Mouse (Mus musculus): ENCODE results near the gene Hsd3b7.
"Not testable (repeated sequence)": the region's sequence is repeated elsewhere in the genome, so short reads cannot be mapped to it uniquely, and the experiment has no call there.

Hsd3b7 gene

DNA sequence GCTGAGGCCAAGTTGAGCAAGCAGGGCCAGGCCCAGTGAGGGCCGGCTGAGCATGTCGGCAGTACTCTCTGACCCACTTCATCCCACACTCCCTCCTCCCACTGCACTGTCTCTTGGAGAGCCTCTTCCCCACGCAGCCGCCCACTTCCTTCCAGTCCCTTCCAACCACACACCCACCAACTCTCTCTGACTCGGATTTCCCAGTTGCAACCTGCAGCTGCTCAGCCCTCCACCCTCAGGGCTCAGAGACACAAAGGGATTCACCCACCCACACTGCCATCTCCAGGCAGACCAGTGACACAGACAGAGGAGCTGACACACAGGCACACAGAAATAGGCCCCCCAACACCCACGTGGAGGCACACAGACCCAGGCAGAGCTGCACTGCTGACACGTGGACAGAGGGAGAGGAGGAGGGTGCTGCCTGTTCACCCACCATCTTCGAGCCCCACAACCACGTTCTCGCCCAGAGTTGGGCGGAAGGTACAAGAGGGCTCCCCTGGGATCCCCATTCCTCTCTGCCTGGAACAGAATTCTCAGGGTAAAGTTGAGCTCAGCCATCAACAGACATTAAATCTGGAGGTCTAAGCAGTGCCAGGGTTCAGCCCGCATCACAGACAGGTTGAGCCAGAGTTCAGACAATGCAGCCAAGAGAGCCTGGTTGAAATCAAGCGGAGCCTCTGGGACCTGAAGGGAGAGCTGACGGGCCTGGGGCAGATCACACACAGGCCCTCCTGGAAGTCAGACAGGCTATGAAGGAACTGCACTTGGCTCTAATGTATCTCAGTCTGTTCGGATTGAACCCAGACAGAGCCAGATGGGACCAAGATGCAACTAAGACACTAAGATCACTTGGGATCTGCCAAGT, 15.8 kb downstream of the Hsd3b7 start:
- in situ Hi-C loops (cut with MseI, MboI), result no loop called here

DNA sequence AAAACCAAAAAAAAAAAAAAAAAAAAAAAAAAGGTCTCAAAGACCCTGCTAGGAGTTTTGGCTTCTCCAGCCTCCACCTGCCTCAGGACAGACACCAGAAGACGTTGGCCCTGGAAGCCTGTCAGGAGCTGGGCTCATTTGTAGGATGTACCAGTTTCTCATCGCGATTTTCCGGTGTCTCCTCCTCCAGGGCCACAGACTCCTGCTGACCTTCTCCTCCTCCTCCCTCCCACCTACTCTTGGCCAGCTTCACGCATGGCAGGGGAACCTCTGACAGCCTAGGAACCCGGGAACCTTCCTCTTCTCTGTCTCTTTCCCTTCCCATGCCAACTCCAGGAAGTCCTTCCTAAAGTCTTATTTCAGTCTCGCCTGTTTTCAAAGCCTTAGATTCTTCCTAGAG, 16.6 kb downstream of the Hsd3b7 start:
- in situ Hi-C loops (cut with MseI, MboI), result no loop called here

DNA sequence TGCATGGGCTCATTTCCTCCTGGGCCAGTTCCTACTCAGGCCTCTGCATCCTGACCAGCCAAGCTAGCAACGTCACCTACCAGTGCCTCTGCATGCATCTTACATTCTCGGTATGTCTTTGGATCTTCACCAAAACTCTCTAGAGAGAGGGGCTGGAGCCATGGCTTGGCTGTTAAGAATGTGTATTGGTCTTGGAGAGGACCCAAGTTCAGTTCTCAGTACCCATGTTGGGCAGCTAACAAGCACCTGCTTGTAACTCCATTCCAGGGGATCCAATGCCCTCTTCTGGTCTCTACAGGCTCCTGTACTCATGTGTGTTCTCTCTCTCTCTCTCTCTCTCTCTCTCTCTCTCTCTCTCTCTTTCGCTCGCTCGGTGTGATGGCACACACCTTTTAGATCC, 17.4 kb downstream of the Hsd3b7 start:
- in situ Hi-C loops (cut with MseI, MboI), result no loop called here

DNA sequence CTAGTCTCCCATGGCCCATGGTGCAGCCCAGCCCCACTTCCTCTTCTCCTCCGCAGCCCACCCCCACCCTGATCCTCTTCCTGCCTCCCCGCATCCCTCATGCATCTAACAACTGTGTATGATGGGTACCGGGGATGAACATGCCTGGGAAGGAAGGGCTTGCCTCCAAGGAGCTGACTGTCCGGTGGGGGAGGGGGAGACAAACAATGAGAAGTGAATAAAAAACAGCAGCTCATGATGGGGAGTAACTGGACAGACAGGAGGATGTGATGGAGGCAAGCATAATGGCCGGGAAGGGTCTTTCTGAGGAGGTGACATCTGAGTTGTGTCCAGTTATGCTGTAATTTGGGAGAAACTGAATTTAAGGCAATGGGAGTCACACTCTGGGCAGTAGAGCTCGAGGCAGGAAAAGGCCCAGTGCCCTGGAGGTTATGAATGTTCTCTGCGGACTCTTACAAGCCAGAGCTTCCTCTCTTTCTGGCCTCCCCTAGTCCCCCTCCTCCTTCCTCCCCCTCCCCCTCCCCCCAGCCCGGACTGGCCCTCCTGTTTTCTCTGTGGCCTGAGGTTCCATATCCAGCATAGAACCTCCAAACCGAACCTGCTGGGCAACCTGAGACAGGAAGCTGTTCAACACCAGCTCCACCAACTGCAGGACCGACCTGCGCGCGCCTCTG, 20.6 kb downstream of the Hsd3b7 start:
- in situ Hi-C loops (cut with MseI, MboI), result no loop called here

DNA sequence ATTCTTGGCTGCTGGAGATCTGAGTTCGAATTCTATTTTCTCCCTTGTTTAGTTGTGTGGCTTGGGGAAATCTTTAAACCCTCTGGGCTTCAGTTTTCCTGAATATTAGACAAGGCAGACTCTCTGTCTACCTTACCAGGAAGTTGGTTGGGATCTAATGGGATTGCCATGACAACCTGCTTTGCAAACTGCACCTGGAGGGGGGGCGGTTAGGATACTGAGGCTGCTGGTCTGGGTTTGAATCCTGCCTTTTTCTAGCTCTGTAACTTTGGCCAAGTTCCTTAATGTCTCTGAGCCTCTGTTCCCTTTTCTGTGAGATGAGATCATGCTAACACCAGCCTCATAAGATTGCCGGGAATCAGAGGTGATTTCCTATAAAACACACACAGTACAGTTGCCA, 22.1 kb downstream of the Hsd3b7 start:
- in situ Hi-C loops (cut with MseI, MboI), result no loop called here

DNA sequence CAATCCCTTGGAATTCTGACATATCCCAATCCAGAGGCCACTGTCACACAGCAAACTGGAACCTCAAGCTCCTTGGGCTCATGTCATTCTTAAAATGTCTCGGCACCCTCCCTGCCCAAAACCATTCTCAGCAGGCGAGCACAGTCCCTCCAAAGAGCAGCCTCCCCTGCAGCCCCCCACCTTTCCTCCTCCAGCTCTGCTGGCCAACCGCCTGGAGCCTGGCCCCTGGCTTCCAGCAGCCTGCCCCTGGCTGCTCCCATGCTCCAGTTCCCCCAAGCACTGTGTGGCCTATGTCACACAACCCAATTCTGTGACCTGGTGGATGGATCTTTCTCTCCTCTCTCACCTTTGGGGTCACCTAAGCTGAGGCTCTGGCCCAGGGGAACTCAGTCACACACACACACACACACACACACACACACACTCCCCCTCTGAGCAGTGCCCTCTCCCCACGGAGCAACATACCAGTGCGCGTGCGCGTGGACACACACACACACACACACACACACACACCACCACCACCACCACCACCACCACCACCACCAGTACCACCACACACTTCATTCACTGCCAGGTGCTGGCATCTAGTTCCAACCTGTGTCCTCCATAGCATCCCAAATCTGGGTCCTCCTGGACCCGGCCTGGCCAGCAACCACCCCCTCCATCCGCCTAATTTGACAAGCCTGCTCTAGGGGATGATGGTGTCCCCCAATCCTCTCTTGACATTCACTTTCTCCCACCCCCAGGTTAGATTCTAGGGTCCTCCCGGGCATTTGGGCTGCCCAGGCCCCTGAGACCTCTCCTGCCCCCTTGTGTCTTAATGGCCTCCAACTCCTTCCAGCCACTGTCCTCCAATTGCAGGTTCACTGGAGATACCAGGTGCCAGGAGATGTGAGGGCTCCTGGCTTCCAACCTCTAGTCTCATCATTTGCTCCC, 23.1 kb downstream of the Hsd3b7 start:
- in situ Hi-C loops (cut with MseI, MboI), result no loop called here

DNA sequence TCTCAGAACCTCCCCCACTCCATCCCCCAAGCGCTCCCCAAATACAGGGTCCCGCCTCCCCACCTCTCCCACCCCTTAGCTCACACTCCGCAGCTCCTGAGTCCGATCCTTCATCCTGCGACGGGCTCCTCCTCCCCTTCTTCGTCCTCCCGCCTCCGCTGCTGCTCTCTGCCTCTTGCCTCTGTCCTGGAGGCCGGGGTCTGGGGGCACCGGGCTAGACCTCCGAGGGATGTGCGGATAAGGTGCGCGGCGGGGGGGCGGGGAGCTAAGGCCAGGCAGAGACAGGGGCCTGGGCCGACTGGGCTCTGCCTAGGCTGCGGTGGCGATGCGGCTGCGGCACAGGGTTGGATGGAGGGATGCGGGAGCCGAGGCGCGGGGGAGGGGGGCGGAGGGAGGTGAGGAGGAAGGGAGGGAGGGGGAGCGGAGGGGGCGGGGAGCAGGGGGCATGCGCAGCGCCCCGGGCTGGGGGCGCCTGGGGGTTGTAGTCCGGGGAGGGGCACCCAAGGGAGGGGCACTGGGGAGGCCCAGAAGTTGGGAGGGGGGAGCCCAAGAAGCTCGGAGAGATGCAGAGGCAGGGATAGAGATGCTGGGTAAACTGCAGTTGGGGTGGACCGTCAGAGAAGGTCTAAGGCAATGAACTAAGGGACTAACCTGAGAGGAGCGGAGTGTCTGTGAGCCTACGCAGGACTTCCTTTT, 23.9 kb downstream of the Hsd3b7 start, which contains the start of the genes Stx4a and Stx1b:
Stx4a (plus strand) TSS at position 119 of the 696 bp plus-strand sequence.
Stx1b (minus strand) TSS at position 374 of the 696 bp plus-strand sequence.
- in situ Hi-C loops (cut with MseI, MboI), result no loop called here

DNA sequence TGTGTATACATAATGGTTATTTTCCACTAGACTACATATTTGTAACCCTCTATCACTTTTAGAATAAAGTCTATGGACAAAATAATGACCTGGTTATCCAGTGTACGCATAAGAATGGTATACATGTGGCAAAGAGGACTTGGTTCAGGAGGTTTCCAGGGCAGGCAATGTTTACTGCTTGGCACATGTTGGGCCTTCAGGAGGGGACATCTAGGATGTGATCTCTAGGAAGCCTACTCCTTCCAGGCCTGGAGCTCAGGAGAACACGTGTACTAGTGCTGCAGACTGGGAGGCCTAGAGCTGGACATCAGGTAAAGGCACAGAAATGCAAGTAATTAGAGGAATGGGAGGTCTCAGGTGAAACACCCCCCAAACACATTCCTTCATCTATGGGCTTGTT, 35.1 kb downstream of the Hsd3b7 start:
- in situ Hi-C loops (cut with MseI, MboI), result no loop called here

DNA sequence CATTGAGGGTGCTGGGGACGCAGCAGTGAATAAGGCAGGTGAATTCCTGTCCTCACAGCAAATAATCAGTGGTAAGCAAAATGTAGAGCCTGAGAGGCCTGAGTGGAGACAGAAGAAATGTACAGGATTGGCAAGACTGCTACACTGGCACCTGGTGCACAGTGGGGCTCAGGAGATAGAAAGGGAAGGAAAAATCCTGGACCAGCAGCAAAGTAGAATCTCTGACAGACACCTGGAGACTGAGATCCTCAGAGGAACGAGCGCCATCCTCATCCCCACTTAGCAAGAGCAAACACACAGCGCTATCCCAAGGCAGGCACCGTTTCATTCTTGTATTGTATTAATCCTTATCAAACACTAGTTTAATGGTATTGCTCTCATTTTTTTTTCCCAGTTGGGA, 37.1 kb downstream of the Hsd3b7 start:
- in situ Hi-C loops (cut with MseI, MboI), result no loop called here

DNA sequence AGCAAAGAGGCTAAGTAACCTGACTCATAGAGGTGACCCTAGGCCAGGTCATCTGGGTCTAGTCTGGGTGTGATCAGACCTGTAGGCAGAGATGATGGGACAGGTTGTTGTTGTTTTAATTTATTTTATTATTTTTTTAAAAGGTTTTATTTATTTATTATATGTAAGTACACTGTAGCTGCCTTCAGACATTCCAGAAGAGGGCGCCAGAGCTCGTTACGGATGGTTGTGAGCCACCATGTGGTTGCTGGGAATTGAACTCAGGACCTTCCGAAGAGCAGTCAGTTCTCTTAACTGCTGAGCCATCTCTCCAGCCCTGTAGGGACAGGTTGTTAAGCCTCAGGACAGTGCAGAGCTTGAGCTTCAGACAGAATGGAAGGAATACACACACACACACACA, 37.5 kb downstream of the Hsd3b7 start:
- in situ Hi-C loops (cut with MseI, MboI), result not testable (repeated sequence)

DNA sequence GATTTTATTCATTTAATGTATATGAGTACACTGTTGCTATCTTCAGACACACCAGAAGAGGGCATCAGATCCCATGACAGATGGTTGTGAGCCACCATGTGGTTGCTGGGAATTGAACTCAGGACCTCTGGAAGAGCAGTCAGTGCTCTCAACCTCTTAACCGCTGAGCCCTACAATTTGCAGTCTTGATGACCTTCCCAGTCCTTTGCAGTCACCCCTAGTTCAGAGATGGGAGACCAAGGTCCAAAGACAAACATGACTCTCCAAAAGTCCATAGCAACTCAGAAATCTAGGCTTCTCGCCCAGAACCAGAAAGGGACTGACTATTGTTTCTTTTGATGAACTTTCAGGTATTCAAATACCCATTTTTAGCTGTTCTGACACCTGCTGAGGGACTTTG, 39.6 kb downstream of the Hsd3b7 start:
- in situ Hi-C loops (cut with MseI, MboI), result not testable (repeated sequence)

DNA sequence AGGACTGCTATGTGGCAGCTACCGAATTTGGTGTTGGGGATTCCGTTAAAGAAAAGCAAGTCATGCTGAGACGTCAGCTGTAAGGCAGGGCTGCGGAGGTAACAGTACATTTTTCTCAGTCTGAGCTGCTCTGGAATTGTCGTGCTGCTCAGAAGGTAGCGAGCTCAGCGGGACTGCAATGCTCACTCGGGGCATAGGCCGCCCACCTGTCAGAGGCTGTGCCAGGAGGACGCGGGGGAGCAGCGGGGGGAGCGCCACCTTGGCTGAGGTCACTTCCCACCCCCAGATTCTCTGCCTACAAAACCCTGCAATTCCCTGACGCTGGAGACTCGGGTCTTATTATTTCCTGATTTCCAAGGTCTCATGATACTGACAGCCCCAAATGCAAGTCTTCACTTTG, 40.5 kb downstream of the Hsd3b7 start:
- in situ Hi-C loops (cut with MseI, MboI), result no loop called here

DNA sequence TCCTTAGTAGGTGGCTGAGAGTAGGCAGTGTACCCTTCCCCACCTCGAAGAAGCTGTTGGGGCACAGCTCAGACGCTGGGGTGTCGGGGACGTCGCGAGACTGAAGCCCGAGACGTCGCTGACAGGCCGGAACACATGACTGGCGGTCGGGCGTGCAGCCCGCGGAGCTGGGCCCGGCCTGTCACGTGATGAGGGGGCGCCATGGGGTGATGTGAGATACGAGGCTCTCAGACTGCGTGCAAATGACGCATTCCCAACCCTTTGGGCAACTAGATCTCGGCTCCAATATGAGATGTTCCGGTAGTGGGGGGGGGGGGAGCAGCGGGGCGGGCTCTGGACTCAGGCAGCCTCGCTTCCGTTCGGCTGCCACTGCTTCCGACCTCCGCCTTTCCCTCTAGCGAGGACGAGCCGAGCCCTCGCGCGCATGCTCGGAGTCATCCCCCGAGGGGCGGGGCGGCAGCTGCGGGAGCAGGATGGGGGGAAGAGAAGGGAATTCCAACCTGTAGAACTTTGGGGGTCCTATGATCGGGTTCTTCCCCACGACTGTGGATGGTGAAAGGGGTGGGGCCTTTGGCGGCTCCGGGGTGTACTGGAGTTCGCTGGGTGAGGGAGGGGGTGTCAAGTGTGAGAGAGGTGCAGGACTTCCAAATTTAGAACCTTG, 41.1 kb downstream of the Hsd3b7 start:
- in situ Hi-C loops (cut with MseI, MboI), result no loop called here

DNA sequence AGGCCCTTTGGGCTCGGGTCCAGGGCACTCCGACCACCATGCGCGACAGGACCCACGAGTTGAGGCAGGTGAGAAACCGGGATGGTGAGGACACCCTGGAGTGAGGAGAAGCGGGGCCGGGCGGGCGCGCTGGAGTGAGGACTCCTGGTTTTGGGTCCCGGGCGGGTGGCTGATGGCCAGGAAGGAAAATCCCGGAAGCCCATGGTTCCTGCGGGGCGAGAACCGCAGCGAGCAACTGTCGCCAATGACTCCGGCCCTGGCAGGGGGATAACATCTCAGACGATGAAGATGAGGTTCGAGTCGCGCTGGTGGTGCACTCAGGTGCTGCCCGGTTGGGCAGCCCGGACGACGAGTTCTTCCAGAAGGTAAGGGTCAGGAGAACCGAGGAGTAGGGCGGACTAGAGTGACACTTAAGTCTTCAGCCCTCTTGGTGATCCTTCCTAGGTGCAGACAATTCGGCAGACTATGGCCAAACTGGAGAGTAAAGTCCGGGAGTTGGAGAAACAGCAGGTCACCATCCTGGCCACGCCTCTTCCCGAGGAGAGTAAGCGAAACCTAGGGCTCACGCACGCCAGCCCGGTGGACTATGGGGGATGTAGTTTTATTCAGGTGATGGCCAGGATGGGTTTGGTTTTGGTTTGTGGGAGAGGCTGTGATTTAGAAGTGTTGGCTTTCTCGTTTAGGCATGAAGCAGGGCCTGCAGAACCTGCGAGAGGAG, 41.8 kb downstream of the Hsd3b7 start:
- in situ Hi-C loops (cut with MseI, MboI), result no loop called here

DNA sequence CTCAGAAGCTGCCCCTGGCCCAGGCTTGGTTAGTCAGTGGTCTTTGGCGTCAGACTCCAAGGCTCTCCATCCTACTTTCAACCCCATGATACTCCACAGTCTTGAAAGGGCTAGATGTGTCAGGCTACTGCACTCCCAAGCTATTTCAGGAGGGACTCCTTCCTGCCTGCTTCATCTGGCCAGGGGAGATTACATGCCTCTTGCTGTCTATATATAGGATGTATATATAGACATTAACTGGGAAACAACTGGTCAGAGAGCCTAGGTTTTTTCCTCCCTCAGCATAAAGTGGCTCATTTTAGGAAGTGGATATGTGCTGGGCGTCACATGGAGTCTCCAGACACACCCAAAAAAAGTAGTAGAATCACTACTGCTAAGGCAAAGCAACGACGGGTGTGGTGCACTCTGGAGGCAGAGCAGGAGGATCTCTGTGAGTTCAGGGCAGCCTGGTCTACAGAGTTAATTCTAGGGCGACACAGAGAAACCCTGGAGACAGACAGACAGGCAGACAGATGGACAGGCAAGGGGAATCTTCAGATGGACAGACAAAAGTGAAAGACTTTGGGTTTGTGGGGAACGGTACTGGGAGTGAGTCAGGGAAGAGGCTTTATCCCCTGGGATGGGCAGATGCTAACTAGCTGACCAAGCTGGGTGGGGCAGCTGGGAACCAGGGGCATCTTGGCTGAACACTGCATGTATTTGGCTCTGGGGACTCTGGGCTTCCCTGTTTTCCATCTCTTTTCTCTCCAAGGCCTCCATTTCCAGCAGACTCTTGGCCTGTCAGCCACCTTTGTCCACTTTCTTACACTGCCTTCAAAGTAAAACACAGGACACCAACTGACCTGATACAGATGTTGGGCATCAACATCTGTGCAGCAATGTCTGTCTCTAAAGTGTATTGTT, 49.8 kb downstream of the Hsd3b7 start:
- in situ Hi-C loops (cut with MseI, MboI), result no loop called here

DNA sequence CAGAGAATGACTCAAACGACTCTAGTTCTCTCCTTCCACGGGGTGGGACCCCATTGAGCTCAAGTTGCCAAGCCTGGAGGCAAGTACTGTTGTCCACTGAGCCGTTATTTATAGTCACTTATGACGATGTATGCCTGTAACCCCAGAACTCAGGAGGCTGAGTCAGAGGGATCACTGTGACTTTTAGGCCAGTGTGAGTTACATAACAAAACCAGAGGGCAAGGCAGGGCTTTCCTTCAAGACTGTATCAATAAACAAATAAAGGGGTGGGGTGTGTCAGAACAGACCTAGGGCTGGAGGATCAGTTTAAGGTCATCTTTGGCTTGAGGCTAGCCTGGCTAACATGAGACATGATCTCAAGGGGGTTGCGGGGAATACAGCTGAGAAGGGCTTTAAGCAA, 50.5 kb downstream of the Hsd3b7 start:
- in situ Hi-C loops (cut with MseI, MboI), result no loop called here
